Mouse (Mus musculus) neural tube, embryonic 13.5 days (tissue): Measurements from ENCODE around the gene Herpud2. TPM values are rescaled to one million over a fixed set of nuclear protein-coding genes. Genes with fewer than 3 reads are reported as not detected.

Experiments
- ATAC-seq: fragments of 200-750 bp; cut with Nextera tagmentation; 2 replicates; pipeline ENCODE4 v1.8.0; 2017; ENCODE audit warnings: low read depth, mild to moderate bottlenecking, moderate TSS enrichment, moderate library complexity
- H3K27ac ChIP-seq: fragments of 300-500 bp; sonication (generic); replicated peaks from 2 replicates; pipeline ENCODE4 v1.5.1; 2015; ENCODE audit warnings: moderate library complexity, mild to moderate bottlenecking, inconsistent platforms
- H3K27me3 ChIP-seq: fragments of 300-500 bp; sonication (generic); 2 replicates; pipeline ENCODE4 v1.6.1; 2015; ENCODE audit warnings: mild to moderate bottlenecking, inconsistent platforms
- H3K36me3 ChIP-seq: fragments of 300-500 bp; sonication (generic); 2 replicates; pipeline ENCODE4 v1.6.1; 2015; ENCODE audit warnings: mild to moderate bottlenecking, inconsistent platforms
- H3K4me1 ChIP-seq: fragments of 300-500 bp; sonication (generic); replicated peaks from 2 replicates; pipeline ENCODE4 v1.6.1; 2015; ENCODE audit warnings: inconsistent platforms
- H3K4me2 ChIP-seq: fragments of 300-500 bp; sonication (generic); 2 replicates; pipeline ENCODE4 v1.6.1; 2015; ENCODE audit warnings: inconsistent platforms, mild to moderate bottlenecking, moderate library complexity
- H3K4me3 ChIP-seq: fragments of 300-500 bp; sonication (generic); 2 replicates; pipeline ENCODE4 v1.5.1; 2015; ENCODE audit warnings: mild to moderate bottlenecking, inconsistent platforms
- H3K9ac ChIP-seq: fragments of 300-500 bp; sonication (generic); 2 replicates; pipeline ENCODE4 v1.6.1; 2015; ENCODE audit warnings: moderate library complexity, mild to moderate bottlenecking, inconsistent platforms
- H3K9me3 ChIP-seq: fragments of 300-500 bp; sonication (generic); 2 replicates; pipeline ENCODE4 v1.6.1; 2016; ENCODE audit warnings: inconsistent platforms
- WGBS: fragments of 180-500 bp; shearing (Covaris S2); methylation state at CpG from one replicate; pipeline ENCODE4 v1.1.7; 2015; 5-methylcytosine and 5-hydroxymethylcytosine counted together
- polyA plus RNA-seq: library from polyadenylated mRNA; unstranded; fragments of >200 nt; fragmentation: Nextera tagmentation; extraction: Ambion mirVana; gene quantifications from 2 replicates; pipeline ENCODE4 v1.2.1, GENCODE M21; 2015

Gene Herpud2
- polyA plus RNA-seq, 1 experiment from 2014 or later, result 36.0 TPM

DNA sequence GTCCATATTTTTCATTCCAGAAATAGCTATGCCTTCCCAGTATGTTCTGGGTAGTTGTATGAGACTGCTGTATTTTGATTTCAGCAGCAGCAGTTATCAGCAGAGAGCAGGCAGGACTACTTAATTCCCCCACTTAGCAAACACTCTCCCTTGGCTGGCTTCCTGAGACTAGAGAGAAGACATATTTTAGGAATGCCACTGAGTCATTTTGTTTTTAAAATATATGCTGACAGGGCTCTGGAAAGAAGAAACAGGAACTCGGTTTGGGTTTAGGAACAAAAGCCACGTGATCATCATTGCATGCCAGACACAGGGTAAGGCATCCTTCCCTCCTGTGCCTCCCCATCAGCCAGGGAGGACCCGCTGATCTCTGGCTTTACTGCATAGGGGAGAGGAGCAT is 75.6 kb downstream of the Herpud2 start:
- Histone ChIP-seq H3K27me3 (no peaks in the 10 kb centered on the region), H3K36me3 (no peaks in the 10 kb centered on the region), H3K27ac (no peak overlapping the region), H3K4me3 (no peak overlapping the region), H3K4me1 (no peaks in the 10 kb centered on the region), H3K9ac (no peak overlapping the region), H3K4me2 (no peak overlapping the region), H3K9me3 (no peaks in the 10 kb centered on the region)
- no peak for ATAC-seq
- WGBS, result 71% methylated on average over 3 of the region's 3 CpGs

DNA sequence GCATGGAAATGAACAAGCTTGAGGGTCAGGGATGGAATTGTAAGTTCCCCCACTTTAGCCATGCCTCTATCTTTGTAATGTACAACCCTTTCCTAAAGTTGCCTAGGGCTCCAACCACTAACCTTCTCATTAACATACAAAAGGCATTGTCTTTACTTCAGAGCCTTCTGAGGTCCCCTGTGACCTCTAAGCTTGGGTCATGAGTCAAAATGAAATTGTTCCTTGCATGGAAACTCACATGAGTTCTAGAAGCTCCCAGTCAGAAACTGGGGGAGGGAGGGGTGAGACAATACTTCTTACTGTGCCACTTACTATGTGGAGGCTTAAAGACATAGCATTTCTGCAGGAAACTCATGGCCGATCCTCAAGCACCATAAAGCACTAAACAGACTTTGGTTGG is 79.0 kb downstream of the Herpud2 start:
- Histone ChIP-seq H3K9me3 (no peaks in the 10 kb centered on the region), H3K27me3 (no peaks in the 10 kb centered on the region), H3K4me1 (no peaks in the 10 kb centered on the region), H3K9ac (no peak overlapping the region), H3K36me3 (no peaks in the 10 kb centered on the region), H3K4me3 (no peak overlapping the region), H3K27ac (no peak overlapping the region), H3K4me2 (no peak overlapping the region)
- 82% methylated on average over 1 of the region's 1 CpGs for WGBS
- ATAC-seq, result no peak

DNA sequence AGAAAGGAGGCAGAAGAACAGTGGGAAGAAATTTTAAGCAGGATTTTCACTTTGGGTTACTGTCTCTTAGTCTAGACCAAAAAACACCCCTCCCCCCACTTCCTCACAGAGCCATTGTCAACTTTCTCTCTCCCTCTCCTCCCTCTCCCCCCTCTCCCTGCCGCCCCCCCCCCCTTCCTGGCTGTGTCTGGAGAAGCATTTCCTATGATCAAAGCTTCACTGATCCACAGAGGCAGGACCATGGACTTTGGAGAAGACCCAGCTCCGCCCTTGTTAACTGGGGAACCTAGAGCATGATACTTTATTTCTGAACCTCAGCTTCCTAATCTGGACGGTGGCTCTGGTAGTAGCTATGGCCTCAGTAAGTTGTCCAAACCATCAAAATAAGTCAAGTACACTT is 92.9 kb downstream of the Herpud2 start:
- no peak overlapping the region for H3K4me2 ChIP-seq
- WGBS, result 62% methylated on average over 3 of the region's 3 CpGs
- no peaks in the 10 kb centered on the region for H3K27me3 ChIP-seq
- H3K9ac ChIP-seq, result no peak overlapping the region
- no peaks in the 10 kb centered on the region for H3K36me3 ChIP-seq
- no peak overlapping the region for H3K4me3 ChIP-seq
- no peak overlapping the region for H3K27ac ChIP-seq
- peaks cover 4% of the 10 kb centered on the region; the same call in 1 of the 2 replicates for H3K9me3 ChIP-seq
- H3K4me1 ChIP-seq, result no peaks in the 10 kb centered on the region; the same call in 1 of the 2 replicates
- no peak for ATAC-seq

Other genes starting within 250 kb of the Herpud2 start
- not detected in 2 replicates for gene Gm10181, start 62.4 kb downstream of the Herpud2 start, polyA plus RNA-seq
- gene Sept7, start 100.6 kb upstream of the Herpud2 start, polyA plus RNA-seq, result 284 and 297 TPM in 2 replicates